Mouse (Mus musculus) urinary bladder, postnatal 0 days (tissue): ENCODE measurements around the gene Ppargc1a. TPM values are rescaled to one million over a fixed set of nuclear protein-coding genes. Genes with fewer than 3 reads are reported as not detected.

Experiments used
- polyA plus RNA-seq: library from polyadenylated mRNA; unstranded; fragments of >200 nt; fragmentation: Nextera tagmentation; extraction: Ambion mirVana; gene quantifications from 2 replicates; pipeline ENCODE4 v1.2.1, GENCODE M21; 2015

Ppargc1a gene
- 0.81 and 0.89 TPM in 2 replicates for polyA plus RNA-seq

DNA sequence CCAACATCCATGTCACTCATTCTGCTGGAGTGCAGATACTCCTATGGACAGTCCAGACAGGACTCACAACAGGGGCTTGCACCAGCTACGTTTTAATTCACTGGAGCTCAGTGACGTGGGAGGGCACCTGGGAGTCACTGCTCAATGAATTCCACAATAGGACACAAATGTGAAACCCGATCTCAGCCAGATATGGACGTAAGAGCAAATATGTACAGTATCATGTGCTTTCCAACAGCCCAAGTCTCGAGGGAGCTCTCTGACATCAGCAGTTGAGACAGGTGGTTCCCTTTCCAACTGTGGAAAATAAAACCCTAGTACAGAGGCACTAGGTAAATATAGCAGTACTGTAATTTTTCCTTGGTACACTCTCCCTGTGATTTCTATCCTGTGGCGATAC is at the start of gene Ppargc1a:
Gene Ppargc1a, minus strand, starts transcription at position 68 of the 400 bp plus-strand sequence.

